Mouse (Mus musculus): ENCODE measurements around the gene Cdyl2.

DNA sequence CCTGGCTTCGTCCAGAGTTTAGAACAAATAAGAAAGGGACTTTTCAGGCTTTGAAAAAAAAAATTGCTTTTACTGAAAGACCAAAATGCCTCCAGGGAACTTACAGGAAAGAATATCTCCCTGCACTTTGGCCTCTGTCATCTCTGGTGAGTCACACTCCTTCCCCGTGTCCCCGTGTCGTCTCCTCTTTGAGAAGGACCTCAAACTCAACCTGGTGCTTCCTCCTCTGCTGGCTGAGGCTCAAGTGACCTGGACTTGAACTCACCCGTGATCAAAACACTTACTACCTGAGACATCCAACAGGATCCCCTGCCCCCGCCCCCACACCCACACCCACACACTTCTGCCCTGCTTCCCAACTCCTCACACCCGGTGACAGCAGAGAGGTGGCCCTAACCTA is 103.8 kb downstream of the Cdyl2 start:
- TF ChIP-seq POLR2A (IDR thresholded peaks at IDR 0.05; ENCODE audit: low read depth, low read length) = no peak
- TF ChIP-seq CTCF (IDR thresholded peaks at IDR 0.05; ENCODE audit: borderline replicate concordance, insufficient read depth, low read length) = no peak

All from embryonic fibroblast, embryonic 13.5 days (primary cell).